Mouse (Mus musculus) heart, adult 2 months (tissue): ENCODE measurements at regions not wholly inside any gene's neighbourhood (a gene's known extent, or its start where the extent isn't known, plus 50 kb on each side); places are given as distances from the start of the nearest gene placed in this dataset.

ENCODE experiments used
- DNase-seq, 2 experiments: peaks; one replicate each; pipeline ENCODE4 v3.0.0; 2021
- H3K27ac ChIP-seq: fragments of 200-600 bp; 2 replicates; pipeline ENCODE4 v1.8.1; 2022
- H3K27me3 ChIP-seq: fragments of 200-500 bp; 2 replicates; pipeline ENCODE4 v1.6.1; 2012; ENCODE audit warnings: mild to moderate bottlenecking, low read length, inconsistent platforms, mixed read lengths; ENCODE audit not compliant: control insufficient read depth, insufficient read depth
- H3K36me3 ChIP-seq: fragments of 200-500 bp; 2 replicates; pipeline ENCODE4 v1.6.1; 2012; ENCODE audit warnings: low read length, inconsistent platforms; ENCODE audit not compliant: control insufficient read depth, insufficient read depth
- H3K4me1 ChIP-seq: fragments of 200-500 bp; 2 replicates; pipeline ENCODE4 v1.6.1; 2011; ENCODE audit warnings: low read length; ENCODE audit not compliant: control insufficient read depth, insufficient read depth
- H3K4me3 ChIP-seq: fragments of 200-600 bp; 2 replicates; pipeline ENCODE4 v1.8.1; 2022
- H3K79me2 ChIP-seq: fragments of 200-500 bp; replicated peaks from 2 replicates; pipeline ENCODE4 v1.6.1; 2012; ENCODE audit warnings: mild to moderate bottlenecking, inconsistent platforms, low read length, moderate library complexity, mixed read lengths; ENCODE audit not compliant: control insufficient read depth, insufficient read depth
- H3K9ac ChIP-seq: fragments of 200-500 bp; 2 replicates; pipeline ENCODE4 v1.6.1; 2012; ENCODE audit warnings: low read depth, mild to moderate bottlenecking, control low read depth, inconsistent platforms, low read length, mixed read lengths
- CTCF ChIP-seq: fragments of 200-600 bp; IDR thresholded peaks from 2 replicates; pipeline ENCODE4 v1.8.1; 2022; ENCODE audit warnings: antibody characterized with exemption, mild to moderate bottlenecking, moderate library complexity
- EP300 ChIP-seq: fragments of 200-500 bp; IDR thresholded peaks from 2 replicates; pipeline ENCODE4 v1.6.1; 2011; ENCODE audit warnings: low read depth, low read length, control low read depth; ENCODE audit not compliant: insufficient read depth
- POLR2A ChIP-seq: fragments of 200-500 bp; IDR thresholded peaks from 2 replicates; pipeline ENCODE4 v1.6.1; 2011; ENCODE audit warnings: mild to moderate bottlenecking, low read depth, low read length, control low read depth; ENCODE audit not compliant: insufficient read depth
- WGBS: fragments of 180-500 bp; shearing (Covaris S2); methylation state at CpG from one replicate; pipeline ENCODE4 v1.1.7; 2018; 5-methylcytosine and 5-hydroxymethylcytosine counted together
- intact Hi-C: fragments of 180-260 bp; cut with DNase I; formaldehyde crosslinking; loops from one replicate; pipeline ENCODE4 v1.15.1; 2025

GRCm38 (mm10) chr16:52795184-52795583 lies 341.3 kb upstream of the Alcam start:
- no peaks in the 10 kb centered on the region for H3K79me2 ChIP-seq
- 71% methylated on average over 1 of the region's 1 CpGs for WGBS
- no peak overlapping the region for H3K4me3 ChIP-seq
- no peak for DNase-seq
- TF ChIP-seq CTCF (no peak), POLR2A (no peak), EP300 (no peak)
- H3K27me3 ChIP-seq = no peaks in the 10 kb centered on the region
- no peaks in the 10 kb centered on the region for H3K36me3 ChIP-seq
- no peak overlapping the region for H3K9ac ChIP-seq
- H3K4me1 ChIP-seq = no peaks in the 10 kb centered on the region
- no peak overlapping the region for H3K27ac ChIP-seq
- intact Hi-C loops = no loop called here

GRCm38 (mm10) chr16:52789946-52790345 lies 336.1 kb upstream of the Alcam start:
- Histone ChIP-seq H3K4me3 (no peak overlapping the region), H3K27me3 (no peaks in the 10 kb centered on the region), H3K79me2 (no peaks in the 10 kb centered on the region), H3K9ac (no peak overlapping the region), H3K36me3 (no peaks in the 10 kb centered on the region), H3K27ac (no peak overlapping the region), H3K4me1 (no peaks in the 10 kb centered on the region)
- no peak for DNase-seq
- intact Hi-C loops = no loop called here
- TF ChIP-seq EP300 (no peak), POLR2A (no peak), CTCF (no peak)
- 44% methylated on average over 1 of the region's 1 CpGs for WGBS

GRCm38 (mm10) chr16:52747744-52748143 lies 293.9 kb upstream of the Alcam start:
- no peak overlapping the region for H3K27ac ChIP-seq
- intact Hi-C loops = no loop called here
- H3K4me3 ChIP-seq = no peak overlapping the region
- H3K9ac ChIP-seq = no peak overlapping the region
- H3K27me3 ChIP-seq = no peaks in the 10 kb centered on the region
- H3K4me1 ChIP-seq = no peaks in the 10 kb centered on the region
- no peaks in the 10 kb centered on the region for H3K79me2 ChIP-seq
- no peak for DNase-seq
- H3K36me3 ChIP-seq = no peaks in the 10 kb centered on the region
- no peak for TF ChIP-seq EP300
- TF ChIP-seq CTCF = no peak
- no peak for TF ChIP-seq POLR2A
- 86% methylated on average over 3 of the region's 3 CpGs for WGBS

GRCm38 (mm10) chr16:52746186-52746585 lies 292.3 kb upstream of the Alcam start:
- no peaks in the 10 kb centered on the region for H3K27me3 ChIP-seq
- WGBS = 51% methylated on average over 3 of the region's 3 CpGs
- TF ChIP-seq CTCF (no peak), POLR2A (no peak), EP300 (no peak)
- H3K79me2 ChIP-seq = no peaks in the 10 kb centered on the region
- H3K27ac ChIP-seq = no peak overlapping the region
- no peaks in the 10 kb centered on the region for H3K4me1 ChIP-seq
- no peaks in the 10 kb centered on the region for H3K36me3 ChIP-seq
- no peak for DNase-seq
- intact Hi-C loops = no loop called here
- H3K9ac ChIP-seq = no peak overlapping the region
- no peak overlapping the region for H3K4me3 ChIP-seq

- Histone ChIP-seq H3K36me3 (no peaks in the 10 kb centered on the region), H3K79me2 (no peaks in the 10 kb centered on the region), H3K27ac (no peak overlapping the region), H3K9ac (no peak overlapping the region), H3K4me3 (no peak overlapping the region), H3K27me3 (no peaks in the 10 kb centered on the region), H3K4me1 (no peaks in the 10 kb centered on the region)
- 64% methylated on average over 5 of the region's 5 CpGs for WGBS
- TF ChIP-seq POLR2A (no peak), EP300 (no peak), CTCF (no peak)
- DNase-seq = no peak
- intact Hi-C loops = no loop called here
Measured at GRCm38 (mm10) chr16:52744720-52745119, 290.8 kb upstream of the Alcam start.

- H3K4me1 ChIP-seq = no peaks in the 10 kb centered on the region
- 57% methylated on average over 3 of the region's 3 CpGs for WGBS
- TF ChIP-seq CTCF (no peak), POLR2A (no peak), EP300 (no peak)
- no peak for DNase-seq
- no peak overlapping the region for H3K9ac ChIP-seq
- no peak overlapping the region for H3K27ac ChIP-seq
- H3K4me3 ChIP-seq = no peak overlapping the region
- H3K27me3 ChIP-seq = no peaks in the 10 kb centered on the region
- no peaks in the 10 kb centered on the region for H3K36me3 ChIP-seq
- H3K79me2 ChIP-seq = no peaks in the 10 kb centered on the region
- intact Hi-C loops = no loop called here
Measured at GRCm38 (mm10) chr16:52742166-52742565, 288.3 kb upstream of the Alcam start.
